Mouse (Mus musculus) stomach, postnatal 0 days (tissue): ENCODE results near the gene Mei1.

Experiments used
- CTCF ChIP-seq: IDR thresholded peaks from 2 replicates; pipeline ENCODE4 v1.5.1; 2016; ENCODE audit warnings: antibody characterized with exemption, low read depth, mild to moderate bottlenecking, moderate library complexity
- EP300 ChIP-seq: optimal IDR thresholded peaks from 2 replicates; pipeline ENCODE3; 2016; ENCODE audit warnings: antibody characterized with exemption

DNA sequence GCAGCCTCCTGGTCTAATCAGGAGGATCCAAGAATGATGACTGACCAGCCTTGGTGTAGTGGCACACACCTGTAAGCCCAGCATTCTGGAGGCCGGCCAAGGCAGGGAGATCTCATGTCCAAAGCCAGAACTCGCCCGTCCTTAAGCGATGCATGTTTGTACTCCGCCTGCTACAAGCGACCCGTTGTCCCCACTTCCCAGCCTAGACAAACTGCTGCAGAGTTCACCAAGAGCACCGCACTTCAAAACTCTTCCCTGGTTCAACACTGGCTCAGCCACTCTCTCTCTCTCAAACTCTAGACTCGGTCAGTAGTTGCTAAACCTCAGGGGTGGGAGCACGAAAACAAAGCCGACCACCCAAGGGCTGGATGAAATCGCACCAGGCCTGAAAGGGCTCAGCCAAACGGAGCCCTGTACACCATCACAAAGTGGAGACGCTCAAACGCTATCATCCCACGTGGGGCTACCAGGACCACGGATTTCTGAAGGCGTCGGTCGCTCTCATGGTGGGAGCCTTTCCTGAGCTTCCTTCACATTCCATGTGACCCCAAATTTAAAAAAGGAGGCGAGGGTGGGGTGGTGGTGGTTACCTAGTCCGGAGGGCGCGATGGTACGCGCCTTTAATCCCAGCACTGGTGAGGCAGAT lies 23.4 kb upstream of the Mei1 start:
- TF ChIP-seq CTCF, result no peak
- TF ChIP-seq EP300, result no peak
